Mouse (Mus musculus) liver, adult 2 months (tissue): ENCODE measurements around the gene Ppp1r9a. TPM values are rescaled to one million over a fixed set of nuclear protein-coding genes. Genes with fewer than 3 reads are reported as not detected.

Source experiments
- DNase-seq: peaks from one replicate; pipeline ENCODE4 v3.0.0-alpha.2; 2011; ENCODE audit warnings: low read depth, low spot score; ENCODE audit errors: extremely low read depth
- H3K27ac ChIP-seq: fragments of 200-500 bp; replicated peaks from 2 replicates; pipeline ENCODE4 v1.5.1; 2012; ENCODE audit warnings: low read depth, mild to moderate bottlenecking, control low read depth, inconsistent platforms, low read length; ENCODE audit not compliant: insufficient read depth
- H3K27me3 ChIP-seq: fragments of 200-500 bp; 2 replicates; pipeline ENCODE4 v1.6.1; 2012; ENCODE audit warnings: mild to moderate bottlenecking, moderate library complexity, low read length, inconsistent platforms; ENCODE audit not compliant: control insufficient read depth, insufficient read depth
- H3K36me3 ChIP-seq: fragments of 200-500 bp; 2 replicates; pipeline ENCODE4 v1.6.1; 2012; ENCODE audit warnings: low read length, inconsistent platforms; ENCODE audit not compliant: control insufficient read depth, insufficient read depth
- H3K4me1 ChIP-seq: fragments of 200-500 bp; 2 replicates; pipeline ENCODE4 v1.6.1; 2011; ENCODE audit warnings: low read length; ENCODE audit not compliant: control insufficient read depth, insufficient read depth
- H3K4me3 ChIP-seq: fragments of 200-500 bp; 2 replicates; pipeline ENCODE4 v1.5.1; 2011; ENCODE audit warnings: low read depth, mild to moderate bottlenecking, control low read depth, low read length, moderate library complexity; ENCODE audit not compliant: insufficient read depth
- H3K79me2 ChIP-seq: fragments of 200-500 bp; 2 replicates; pipeline ENCODE4 v1.6.1; 2012; ENCODE audit warnings: inconsistent platforms, mild to moderate bottlenecking, low read length, moderate library complexity; ENCODE audit not compliant: control insufficient read depth, insufficient read depth
- H3K9ac ChIP-seq: fragments of 200-500 bp; 2 replicates; pipeline ENCODE4 v1.6.1; 2012; ENCODE audit warnings: low read depth, mild to moderate bottlenecking, control low read depth, inconsistent platforms, low read length
- CTCF ChIP-seq: fragments of 200-500 bp; IDR thresholded peaks from 2 replicates; pipeline ENCODE4 v1.5.1; 2011; ENCODE audit warnings: low read depth, low read length, control low read depth
- POLR2A ChIP-seq: fragments of 200-500 bp; IDR thresholded peaks from 2 replicates; pipeline ENCODE4 v1.6.1; 2011; ENCODE audit warnings: low read length, control low read depth; ENCODE audit not compliant: insufficient read depth; ENCODE audit errors: extremely low read depth
- WGBS: fragments of 180-500 bp; shearing (Covaris S2); methylation state at CpG from one replicate; pipeline ENCODE4 v1.1.7; 2018; 5-methylcytosine and 5-hydroxymethylcytosine counted together
- polyA plus RNA-seq: library from polyadenylated mRNA; depleted of rRNA; stranded (reverse); fragments of >200 nt; gene quantifications from 2 replicates; pipeline ENCODE4 v1.2.3, GENCODE M21; 2012
- total RNA-seq: library from RNA; depleted of rRNA; stranded (reverse); fragments of >200 nt; gene quantifications from 2 replicates; pipeline ENCODE4 v1.2.3, GENCODE M21; 2014

Ppp1r9a gene
- total and polyA plus RNA-seq, 2 experiments = 0.75 to 3.0 TPM

DNA sequence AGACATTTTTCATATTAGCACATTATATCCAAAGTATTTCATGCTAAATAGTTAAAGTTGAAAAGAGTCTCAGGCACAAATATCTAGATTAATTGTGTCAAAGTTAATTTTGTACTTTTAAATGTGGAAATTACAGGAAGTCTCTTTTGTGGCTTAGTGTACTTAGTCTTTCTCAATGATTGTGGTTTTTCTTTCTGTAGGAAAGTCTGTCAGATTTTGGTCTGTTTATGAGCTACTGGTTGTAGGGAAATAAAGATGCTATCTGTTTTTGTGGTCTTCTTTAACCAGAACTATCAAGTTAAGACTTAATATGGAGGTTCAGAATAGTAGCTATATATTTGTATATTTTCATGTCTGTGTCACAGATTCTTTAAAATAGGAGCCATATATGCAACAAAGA is 76.2 kb downstream of the Ppp1r9a start:
- H3K27ac ChIP-seq = no peak overlapping the region
- H3K79me2 ChIP-seq = no peaks in the 10 kb centered on the region
- H3K4me3 ChIP-seq = no peak overlapping the region
- H3K9ac ChIP-seq = no peak overlapping the region
- no peaks in the 10 kb centered on the region for H3K27me3 ChIP-seq
- DNase-seq = no peak
- no peaks in the 10 kb centered on the region for H3K4me1 ChIP-seq
- TF ChIP-seq CTCF (no peak), POLR2A (no peak)
- no peaks in the 10 kb centered on the region for H3K36me3 ChIP-seq

DNA sequence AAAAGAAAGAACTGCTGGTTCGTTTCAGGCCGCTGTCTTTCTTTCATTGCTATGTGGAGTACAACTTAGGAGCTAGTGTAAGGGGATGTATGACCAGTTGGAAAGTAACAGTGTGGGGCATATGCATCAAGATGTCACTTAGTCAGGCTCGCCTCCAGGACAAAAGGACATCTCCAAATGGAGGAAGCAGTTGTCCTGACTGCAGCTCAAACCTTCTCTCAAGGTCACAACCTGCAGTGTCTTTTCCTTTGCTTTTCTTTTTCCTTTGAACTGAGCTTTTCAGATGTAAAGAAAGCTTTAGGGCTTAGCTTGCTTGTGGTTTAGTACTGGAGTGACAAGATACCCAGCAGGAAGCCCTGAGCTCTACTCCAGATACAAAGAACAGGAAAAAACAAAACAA is 77.4 kb downstream of the Ppp1r9a start:
- no peaks in the 10 kb centered on the region for H3K79me2 ChIP-seq
- no peak for DNase-seq
- TF ChIP-seq CTCF (no peak), POLR2A (no peak)
- no peaks in the 10 kb centered on the region for H3K36me3 ChIP-seq
- H3K27me3 ChIP-seq = no peaks in the 10 kb centered on the region
- no peak overlapping the region for H3K9ac ChIP-seq
- H3K27ac ChIP-seq = no peak overlapping the region
- 92% methylated on average over 3 of the region's 3 CpGs for WGBS
- H3K4me1 ChIP-seq = no peaks in the 10 kb centered on the region
- no peak overlapping the region for H3K4me3 ChIP-seq

DNA sequence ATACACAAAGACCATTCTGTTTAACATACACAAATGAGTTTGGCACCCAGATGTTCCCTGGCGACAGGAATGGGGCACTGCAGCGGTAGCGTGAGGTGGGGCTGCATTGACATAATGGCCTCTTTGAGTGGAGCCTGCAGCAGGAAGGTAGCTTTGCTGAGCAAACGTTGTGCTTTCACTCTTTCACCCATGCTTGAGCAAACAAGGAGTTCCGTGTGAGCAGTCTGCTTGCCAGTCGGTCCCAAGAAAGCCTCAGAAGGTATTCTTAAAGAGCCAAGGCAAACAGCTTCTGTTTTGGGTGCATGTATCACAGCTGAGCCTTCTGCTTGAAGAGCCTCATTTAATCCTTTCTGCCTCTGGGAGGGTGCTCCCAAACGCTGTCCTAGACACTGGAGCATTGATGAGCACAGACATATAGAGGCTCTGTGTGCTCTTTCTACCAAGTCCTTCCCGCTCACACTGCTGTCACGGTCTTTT is 80.0 kb downstream of the Ppp1r9a start:
- Histone ChIP-seq H3K27ac (no peak overlapping the region), H3K79me2 (no peaks in the 10 kb centered on the region), H3K27me3 (no peaks in the 10 kb centered on the region), H3K36me3 (no peaks in the 10 kb centered on the region), H3K4me3 (no peak overlapping the region), H3K9ac (no peak overlapping the region), H3K4me1 (no peaks in the 10 kb centered on the region)
- no peak for TF ChIP-seq POLR2A
- TF ChIP-seq CTCF = no peak
- no peak for DNase-seq
- 60% methylated on average over 9 of the region's 9 CpGs for WGBS

DNA sequence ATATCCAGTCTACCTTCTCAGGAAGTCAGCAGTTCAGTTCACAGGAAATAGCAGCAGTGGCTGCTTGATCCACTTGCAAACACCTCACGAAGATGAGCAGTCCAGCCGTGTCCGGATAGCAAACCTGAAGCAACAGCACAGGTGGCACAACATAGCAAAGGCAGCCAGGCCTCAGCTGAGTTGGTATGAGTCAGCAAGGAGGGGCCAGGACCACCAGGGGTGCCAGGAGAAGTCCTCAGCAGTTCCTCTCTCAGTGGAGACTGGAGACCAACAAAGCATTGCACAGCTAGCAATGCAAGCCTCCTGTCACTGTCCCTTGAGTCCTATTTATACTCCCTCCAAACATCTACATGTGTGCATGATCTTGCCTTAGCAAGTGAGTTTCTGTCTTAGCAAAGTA is 83.0 kb downstream of the Ppp1r9a start:
- H3K79me2 ChIP-seq = no peaks in the 10 kb centered on the region
- no peak overlapping the region for H3K4me3 ChIP-seq
- no peaks in the 10 kb centered on the region for H3K36me3 ChIP-seq
- DNase-seq = no peak
- H3K27me3 ChIP-seq = no peaks in the 10 kb centered on the region
- no peak for TF ChIP-seq CTCF
- TF ChIP-seq POLR2A = no peak
- no peak overlapping the region for H3K9ac ChIP-seq
- 85% methylated on average over 3 of the region's 3 CpGs for WGBS
- H3K4me1 ChIP-seq = no peaks in the 10 kb centered on the region
- no peak overlapping the region for H3K27ac ChIP-seq

DNA sequence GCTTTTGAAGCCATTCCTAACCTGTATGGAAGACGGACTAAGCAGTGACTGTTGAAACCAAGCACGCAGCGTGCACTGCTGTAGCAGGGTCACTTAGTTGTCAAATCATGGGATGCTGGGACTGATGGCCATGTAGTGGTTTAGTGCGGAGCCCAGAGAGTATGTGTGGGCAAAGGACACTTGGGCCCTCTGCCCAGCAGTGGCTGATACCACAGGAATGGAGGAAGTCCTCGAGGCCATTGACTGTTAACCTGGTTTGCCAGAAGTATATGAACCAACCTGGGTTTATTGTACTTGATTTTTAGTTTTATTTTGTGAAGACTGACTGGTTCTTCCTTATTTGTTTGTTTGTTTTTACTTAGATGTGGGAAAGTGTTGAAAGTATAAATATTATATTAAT is 84.4 kb downstream of the Ppp1r9a start:
- Histone ChIP-seq H3K4me3 (no peak overlapping the region), H3K9ac (no peak overlapping the region), H3K4me1 (no peaks in the 10 kb centered on the region), H3K27ac (no peak overlapping the region), H3K27me3 (no peaks in the 10 kb centered on the region), H3K79me2 (no peaks in the 10 kb centered on the region), H3K36me3 (no peaks in the 10 kb centered on the region)
- 88% methylated on average over 5 of the region's 5 CpGs for WGBS
- TF ChIP-seq POLR2A (no peak), CTCF (no peak)
- no peak for DNase-seq

DNA sequence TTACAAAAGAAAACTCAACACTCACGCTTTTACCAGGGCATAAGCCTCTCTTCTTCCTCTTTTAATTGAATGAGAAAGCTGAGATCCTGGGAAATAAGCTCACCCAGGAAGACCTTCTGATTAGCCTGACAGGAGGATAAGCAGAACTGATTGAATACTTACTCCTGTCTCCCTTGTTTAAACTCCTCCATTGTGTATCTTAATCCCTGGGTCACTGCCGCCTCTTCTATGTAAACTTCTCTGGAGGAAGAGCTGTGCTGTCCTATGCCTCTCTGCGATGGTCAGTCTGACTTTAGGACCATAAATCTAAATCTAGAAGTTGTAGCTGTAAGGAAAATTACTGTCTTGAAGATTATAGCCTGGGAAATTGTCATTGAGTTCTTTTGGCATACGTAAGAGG is 86.0 kb downstream of the Ppp1r9a start:
- H3K27me3 ChIP-seq = no peaks in the 10 kb centered on the region
- no peak for DNase-seq
- WGBS = 76% methylated on average over 4 of the region's 4 CpGs
- no peak overlapping the region for H3K27ac ChIP-seq
- no peaks in the 10 kb centered on the region for H3K36me3 ChIP-seq
- peaks cover 2% of the 10 kb centered on the region; the same call in 1 of the 2 replicates for H3K79me2 ChIP-seq
- H3K9ac ChIP-seq = no peak overlapping the region
- no peaks in the 10 kb centered on the region for H3K4me1 ChIP-seq
- no peak overlapping the region for H3K4me3 ChIP-seq
- TF ChIP-seq CTCF (no peak), POLR2A (no peak)
